Mouse (Mus musculus) mature B cell (primary cell): ENCODE measurements around the gene Olfr1423.
"Not testable (repeated sequence)": the region's sequence is repeated elsewhere in the genome, so short reads cannot be mapped to it uniquely, and the experiment has no call there.

ENCODE experiments used
- in situ Hi-C: fragments of 300-500 bp; cut with MboI; formaldehyde crosslinking; loops from 2 replicates; pipeline ENCODE4 v1.14.3; 2019

Gene Olfr1423

GRCm38 (mm10) chr19:12007105-12007931 is 33.8 kb downstream of the Olfr1423 start:
- in situ Hi-C loops: loop anchor here (25.0 kb wide), 1 partner anchor 430 kb away; the partner anchor contains the start of gene Pfpl

- in situ Hi-C loops: loop anchor here (25.0 kb wide), 1 partner anchor 431 kb away; the partner anchor contains the start of gene Pfpl
Measured at GRCm38 (mm10) chr19:12006361-12006947, 34.7 kb downstream of the Olfr1423 start.

DNA sequence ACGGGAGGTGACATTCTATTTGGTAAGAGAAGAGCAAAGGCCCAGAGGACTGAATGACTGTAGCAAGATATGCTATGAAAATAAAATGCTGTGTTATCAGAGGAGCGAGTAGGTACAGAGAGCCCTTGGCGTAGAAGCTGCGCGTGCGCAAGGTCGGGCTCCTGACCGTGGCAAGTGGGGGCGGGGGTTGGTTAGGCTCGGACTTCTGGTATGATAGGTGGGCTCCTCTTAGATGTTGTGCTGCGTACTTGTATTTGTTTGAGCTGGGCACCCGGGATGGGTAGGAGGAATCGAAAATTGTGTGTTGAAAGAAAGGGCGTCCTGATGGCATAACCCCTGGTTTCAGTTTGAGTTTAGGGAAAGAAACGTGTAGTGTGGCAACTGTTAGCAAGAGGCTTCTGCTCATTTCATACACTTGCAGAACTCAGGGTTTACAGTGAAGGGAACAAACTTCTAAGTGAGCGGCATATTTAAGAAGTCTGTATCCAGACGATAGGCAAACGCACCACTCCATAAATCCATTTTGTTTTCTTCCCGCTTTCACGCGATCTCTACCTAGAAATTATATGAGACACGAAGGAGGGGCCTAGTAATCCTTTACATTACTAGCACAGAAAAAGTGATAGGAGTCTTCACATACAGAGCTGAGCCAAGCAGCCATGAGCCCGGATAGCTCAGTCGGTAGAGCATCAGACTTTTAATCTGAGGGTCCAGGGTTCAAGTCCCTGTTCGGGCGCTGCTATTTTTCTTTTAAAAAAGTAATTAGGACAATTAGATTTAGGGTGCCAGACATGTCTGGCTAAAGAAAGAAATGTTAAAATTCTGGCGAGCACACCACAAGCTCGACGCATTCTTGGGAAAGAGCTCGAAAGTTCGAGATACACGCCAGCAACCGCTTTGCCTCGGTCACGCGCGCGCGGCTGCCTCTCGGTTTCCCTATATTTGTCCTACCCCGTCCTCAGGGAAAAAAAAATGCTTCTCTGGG is 35.4 kb downstream of the Olfr1423 start:
- in situ Hi-C loops: loop anchor here (25.0 kb wide), 1 partner anchor 432 kb away; the partner anchor contains the start of gene Pfpl

DNA sequence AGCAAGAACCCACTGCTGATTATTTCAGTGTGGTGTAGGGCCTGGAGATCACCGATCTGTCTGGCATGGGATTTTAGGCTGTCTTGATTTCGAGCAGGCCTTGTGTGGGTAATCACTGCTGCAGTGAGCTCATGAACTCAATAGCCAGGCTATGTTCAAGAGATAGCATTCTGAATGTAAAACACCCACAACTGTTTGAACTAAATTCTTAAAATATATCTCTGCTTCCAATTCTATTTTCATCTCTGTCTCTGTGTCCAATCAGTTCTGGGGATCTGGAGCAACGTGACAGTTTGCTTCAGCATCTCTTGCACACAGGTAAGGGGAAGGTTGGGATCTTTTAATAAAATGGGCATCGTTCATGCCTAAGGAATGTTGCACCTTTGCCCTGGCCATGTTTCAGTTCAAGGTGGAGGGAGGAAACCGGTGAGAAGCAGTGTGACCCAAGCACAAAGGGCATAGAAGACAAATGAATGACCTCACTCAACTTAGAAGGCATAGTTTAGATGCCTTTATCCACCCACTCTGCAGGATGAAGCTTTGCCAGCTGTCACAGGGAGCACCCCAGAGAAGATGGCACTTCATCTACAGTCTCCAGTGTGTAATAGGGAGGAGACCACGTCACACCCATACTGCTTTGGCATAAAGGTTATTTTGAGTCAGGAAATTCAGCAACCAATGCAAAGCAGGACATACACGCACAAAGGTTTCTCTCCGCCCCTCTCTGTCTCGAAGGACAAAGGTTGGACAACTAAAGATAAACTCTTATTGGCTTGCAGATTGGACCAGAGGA is 36.7 kb downstream of the Olfr1423 start:
- in situ Hi-C loops: loop anchor here (25.0 kb wide), 1 partner anchor 433 kb away; the partner anchor contains the start of gene Pfpl

DNA sequence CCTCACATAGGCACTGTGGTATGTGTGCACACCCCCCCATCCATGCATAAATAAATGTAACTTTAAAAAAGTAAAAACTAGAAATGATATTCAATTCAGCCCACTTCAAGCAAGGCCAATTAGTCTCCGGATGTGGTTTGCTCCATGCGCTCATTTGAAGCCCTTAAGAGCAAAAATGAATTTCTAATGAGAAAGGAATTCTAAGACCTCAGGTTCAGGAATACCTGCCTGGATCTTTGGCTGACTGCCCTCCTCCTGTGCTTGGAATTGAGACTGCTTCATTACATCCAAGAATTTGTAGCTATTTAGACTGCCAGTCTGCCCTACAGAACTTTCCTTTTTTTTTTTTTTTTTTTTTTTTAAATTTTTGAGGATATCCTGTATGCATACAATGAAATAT is 37.5 kb downstream of the Olfr1423 start:
- in situ Hi-C loops: loop anchor here (25.0 kb wide), 1 partner anchor 434 kb away; the partner anchor contains the start of gene Pfpl

DNA sequence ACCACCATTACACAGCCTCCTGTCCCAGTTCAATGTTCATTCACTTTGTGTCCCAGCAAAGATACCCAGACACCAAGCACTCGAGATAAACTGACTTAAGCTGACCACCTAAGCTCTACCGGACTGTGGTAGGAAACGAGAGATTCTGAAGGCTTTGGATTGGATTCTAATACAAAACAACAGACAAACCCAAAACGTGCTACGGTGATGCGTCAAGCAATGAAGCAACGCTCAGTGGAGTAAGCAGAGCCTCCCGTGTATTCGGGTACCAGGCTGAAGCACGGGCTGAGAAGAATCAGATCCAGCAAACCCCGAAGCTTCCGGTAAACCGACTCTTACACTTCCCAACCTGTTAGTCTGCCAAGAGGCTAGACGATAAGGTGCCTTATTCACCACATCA is 38.3 kb downstream of the Olfr1423 start:
- in situ Hi-C loops: loop anchor here (25.0 kb wide), 1 partner anchor 435 kb away; the partner anchor contains the start of gene Pfpl

DNA sequence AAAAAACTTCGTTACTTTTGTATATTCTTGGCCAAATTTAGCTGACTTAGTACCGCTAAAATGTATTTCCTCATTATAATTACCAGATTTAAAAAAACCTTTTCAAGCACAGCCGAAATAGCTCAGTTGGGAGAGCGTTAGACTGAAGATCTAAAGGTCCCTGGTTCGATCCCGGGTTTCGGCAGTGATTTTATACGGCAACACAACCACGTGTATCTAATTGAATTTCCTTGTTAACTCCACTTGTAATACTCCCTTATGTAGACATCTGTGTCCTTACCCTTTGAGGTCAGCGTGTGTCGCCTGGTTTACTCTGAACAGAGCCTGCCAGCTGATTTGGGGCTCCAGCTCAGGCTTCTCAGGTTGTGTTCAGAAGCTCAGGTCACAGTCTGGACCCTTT is 39.0 kb downstream of the Olfr1423 start:
- in situ Hi-C loops: loop anchor here (25.0 kb wide), 1 partner anchor 435 kb away; the partner anchor contains the start of gene Pfpl

DNA sequence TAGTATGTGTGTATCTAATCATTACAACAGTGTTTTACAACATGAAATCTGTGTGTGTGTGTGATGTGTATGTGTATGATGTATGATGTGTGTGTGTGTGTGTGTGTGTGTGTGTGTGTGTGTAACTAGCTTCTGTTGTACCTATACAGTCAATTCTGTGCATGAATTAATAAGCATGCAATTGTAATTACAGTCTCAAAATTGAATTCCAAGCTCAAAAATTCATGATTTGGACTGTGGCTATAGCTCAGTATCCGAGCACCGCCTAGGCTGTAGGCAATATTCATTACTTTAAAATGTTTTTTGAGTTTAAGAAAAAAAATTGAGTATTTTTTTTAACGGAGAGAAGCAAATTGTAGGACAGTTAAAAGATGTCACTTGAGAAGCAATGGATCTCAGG is 39.4 kb downstream of the Olfr1423 start:
- in situ Hi-C loops: loop anchor here (25.0 kb wide), 1 partner anchor 436 kb away; the partner anchor contains the start of gene Pfpl

DNA sequence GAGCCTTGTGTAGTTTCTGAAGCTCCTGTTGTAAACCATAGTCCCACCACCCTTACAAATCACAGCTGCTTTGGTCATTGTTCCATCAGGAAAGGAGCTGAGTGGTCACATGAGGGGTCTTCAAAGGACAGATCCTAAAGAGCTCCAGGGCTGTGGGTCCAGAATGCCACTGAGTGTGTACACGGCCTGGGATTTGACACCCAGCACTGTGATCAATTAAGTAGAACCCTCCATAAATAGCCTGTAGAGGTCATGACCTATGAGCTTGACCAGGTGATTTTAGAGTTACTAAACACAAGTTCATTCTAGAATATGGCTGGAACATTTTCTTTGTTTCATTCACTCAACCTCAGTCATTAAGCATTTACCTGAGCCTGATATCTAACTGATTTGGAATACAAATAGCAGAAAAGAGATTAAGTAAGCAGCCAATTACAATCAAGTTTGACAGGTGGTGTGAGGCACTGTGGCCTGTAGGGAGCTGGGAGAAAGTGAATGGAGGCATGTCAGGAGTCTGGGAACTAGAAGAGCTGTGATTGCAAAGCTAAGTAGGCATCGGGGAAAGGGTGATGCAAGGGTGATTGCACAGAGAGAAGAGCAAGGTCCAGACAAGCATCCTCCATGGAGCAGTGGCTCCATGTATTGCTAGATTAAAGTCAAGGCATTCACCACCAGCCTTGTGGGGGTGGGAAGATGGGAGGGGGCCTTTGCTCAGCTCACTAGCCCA is 45.2 kb downstream of the Olfr1423 start:
- in situ Hi-C loops: no loop called here

- in situ Hi-C loops: no loop called here
Measured at GRCm38 (mm10) chr19:11994703-11995431, 46.2 kb downstream of the Olfr1423 start.

DNA sequence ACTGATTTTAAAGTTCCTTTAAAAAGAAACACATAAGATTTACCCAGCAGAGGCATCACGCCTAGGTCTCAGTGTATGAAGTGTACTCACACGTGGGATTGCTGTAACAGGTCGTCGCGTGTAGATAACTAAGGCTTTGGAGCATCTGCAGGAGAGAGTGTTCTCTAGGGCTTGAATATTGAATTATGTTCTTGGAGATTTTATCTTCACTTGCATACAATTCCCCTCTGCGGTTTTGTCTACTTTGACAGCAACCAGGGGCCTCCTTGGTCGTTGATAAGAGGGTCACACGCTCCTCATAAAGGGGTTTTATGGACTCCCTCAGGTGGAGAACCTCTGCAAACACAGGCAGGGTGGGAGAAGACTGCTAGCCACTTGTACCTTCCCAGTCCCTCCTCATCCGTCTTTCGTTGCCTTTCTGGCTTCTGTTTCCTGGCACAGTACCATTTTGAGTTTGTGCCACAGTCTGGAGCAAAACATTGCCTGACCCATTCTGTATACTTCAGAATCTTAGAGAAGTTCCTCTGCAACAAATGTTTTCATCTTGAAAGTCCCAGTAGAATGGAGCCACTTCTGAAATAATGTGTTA is 48.6 kb downstream of the Olfr1423 start:
- in situ Hi-C loops: no loop called here

DNA sequence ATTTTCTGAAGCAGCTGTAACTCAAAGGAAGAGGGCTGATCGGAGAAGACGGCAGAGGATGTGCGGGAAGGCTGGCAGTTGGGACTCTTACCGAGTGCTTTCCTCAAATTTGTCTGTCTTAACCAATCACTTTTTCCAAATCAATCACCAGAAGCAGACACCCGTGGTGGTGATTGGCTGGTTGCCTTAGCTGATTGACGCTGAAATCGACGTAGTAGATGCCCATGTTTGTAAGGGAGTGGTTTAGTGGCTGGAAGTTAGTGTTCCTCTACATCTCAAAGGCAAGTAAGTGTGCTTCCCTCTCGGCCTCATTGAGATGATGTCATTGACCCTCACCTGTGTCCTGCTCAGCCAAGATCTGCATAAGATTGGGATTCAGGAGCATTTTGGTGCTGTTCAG is 49.1 kb downstream of the Olfr1423 start:
- in situ Hi-C loops: no loop called here

DNA sequence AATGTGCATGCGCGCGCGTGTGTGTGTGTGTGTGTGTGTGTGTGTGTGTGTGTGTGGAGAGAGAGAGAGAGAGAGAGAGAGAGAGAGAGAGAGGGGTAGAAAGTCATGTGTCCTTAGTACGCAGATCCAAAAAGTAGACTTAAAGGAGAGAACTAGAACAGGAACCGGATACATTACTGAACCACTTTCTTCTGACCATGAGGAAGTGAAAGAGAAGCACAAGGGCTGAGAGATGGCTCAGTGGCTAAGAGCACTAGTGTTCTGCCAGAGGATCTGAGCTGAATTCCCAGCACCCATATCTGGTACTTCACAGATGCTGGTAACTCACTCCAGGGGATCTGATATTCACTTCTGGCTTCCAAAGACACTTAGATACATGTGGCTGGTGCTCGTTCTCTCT is 51.8 kb downstream of the Olfr1423 start:
- in situ Hi-C loops: no loop called here

DNA sequence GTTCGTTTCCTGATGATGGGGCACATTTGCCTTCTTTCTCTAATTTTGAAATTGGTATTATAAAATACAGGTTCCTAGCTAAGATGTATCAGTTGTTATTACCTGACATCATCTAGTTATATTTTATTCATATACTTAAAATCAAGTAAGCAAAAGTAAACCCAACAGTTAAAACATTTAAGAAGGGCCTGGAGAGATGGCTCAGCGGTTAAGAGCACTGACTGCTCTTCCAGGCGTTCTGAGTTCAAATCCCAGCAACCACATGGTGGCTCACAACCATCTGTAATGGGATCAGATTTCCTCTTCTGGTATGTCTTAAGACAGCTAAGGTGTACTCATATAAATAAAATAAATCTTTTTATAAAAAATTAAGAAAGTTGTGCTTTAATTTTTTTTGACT is 53.3 kb downstream of the Olfr1423 start:
- in situ Hi-C loops: no loop called here

DNA sequence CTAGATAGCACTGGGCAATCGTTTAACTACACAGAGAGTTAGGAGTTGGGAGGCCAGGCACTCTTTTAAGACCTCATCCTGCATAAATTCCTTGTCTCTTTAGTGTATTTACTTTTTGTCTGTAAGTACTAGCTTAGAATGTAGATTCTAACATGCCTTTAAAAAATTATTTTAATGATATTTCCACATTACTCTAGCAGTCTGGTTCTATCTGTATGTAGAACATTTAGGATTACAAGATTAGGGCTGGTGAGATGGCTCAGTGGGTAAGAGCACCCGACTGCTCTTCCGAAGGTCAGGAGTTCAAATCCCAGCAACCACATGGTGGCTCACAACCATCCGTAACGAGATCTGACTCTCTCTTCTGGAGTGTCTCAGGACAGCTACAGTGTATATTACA is 56.5 kb downstream of the Olfr1423 start:
- in situ Hi-C loops: not testable (repeated sequence)
